Comparison of ENCODE assay signal across 30 mouse cellular contexts in the genomic region with DNA sequence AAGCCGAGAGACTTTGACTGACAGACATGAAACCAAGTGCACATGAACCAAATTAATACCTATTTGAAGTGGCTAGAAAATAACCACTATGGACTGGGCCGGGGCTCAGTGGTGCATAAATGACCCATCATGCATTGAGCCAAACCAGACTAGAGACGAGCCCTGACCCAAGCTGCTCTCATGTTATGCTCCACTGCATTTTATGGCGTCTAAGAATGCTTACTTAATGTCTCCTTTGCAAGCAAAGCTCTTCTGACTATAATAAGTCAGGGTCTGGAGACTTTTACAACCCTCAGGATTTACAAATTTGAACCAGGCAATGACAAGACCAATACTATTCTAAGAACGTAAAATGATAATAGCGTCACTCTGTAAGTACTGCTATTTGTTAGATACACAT. TPM values are rescaled to one million over a fixed set of nuclear protein-coding genes. Genes with fewer than 3 reads are reported as not detected.
DNase-seq lines count a peak whose midpoint lies in the region; ATAC-seq lines count a peak whose summit lies in the region.
"Had no signal": no experiment of that assay in that cellular context is flagged by ENCODE, and none has a peak within 500 bp of the region (broad histone marks: within the 10 kb centered on the region; RNA-seq: fewer than 3 reads in every experiment).

No protein-coding gene starts in this region.

- no peak overlapping the region for H3K4me3 ChIP-seq in kidney, embryonic 15.5 days (replicated peaks)
- no peak overlapping the region for H3K4me3 ChIP-seq in hindbrain, embryonic 13.5 days
- H3K4me3 ChIP-seq: erythroblast, embryonic 14.5 days; forebrain, embryonic 12.5 days; heart, adult 2 months; heart, embryonic 13.5 days; hindbrain, embryonic 15.5 days; left cerebral cortex, adult 2 months; limb, embryonic 12.5 days; liver, embryonic 15.5 days; midbrain, embryonic 10.5 days; myocyte had no signal

- no peak overlapping the region for H3K9ac ChIP-seq in kidney, embryonic 15.5 days
- H3K9ac ChIP-seq in hindbrain, embryonic 13.5 days, result no peak overlapping the region
- H3K9ac ChIP-seq: forebrain, embryonic 12.5 days; forebrain, postnatal 0 days; heart, embryonic 13.5 days; hindbrain, embryonic 15.5 days; limb, embryonic 12.5 days; liver, embryonic 15.5 days; lung, embryonic 14.5 days had no signal

- no peaks in the 10 kb centered on the region for H3K27me3 ChIP-seq in kidney, embryonic 15.5 days
- H3K27me3 ChIP-seq in hindbrain, embryonic 13.5 days, result no peaks in the 10 kb centered on the region
- H3K27me3 ChIP-seq: forebrain, embryonic 12.5 days; heart, embryonic 13.5 days; hindbrain, embryonic 15.5 days; limb, embryonic 12.5 days; liver, embryonic 15.5 days had no signal

- peak overlapping the region; percentile 82 for H3K27ac ChIP-seq in kidney, embryonic 15.5 days
- no peak overlapping the region for H3K27ac ChIP-seq in hindbrain, embryonic 13.5 days
- H3K27ac ChIP-seq: forebrain, embryonic 12.5 days; heart, adult 2 months; heart, embryonic 13.5 days; hindbrain, embryonic 15.5 days; left cerebral cortex, adult 2 months; limb, embryonic 12.5 days; liver, embryonic 15.5 days; midbrain, embryonic 10.5 days had no signal

- peaks cover 29% of the 10 kb centered on the region for H3K4me1 ChIP-seq in kidney, embryonic 15.5 days
- H3K4me1 ChIP-seq in hindbrain, embryonic 13.5 days (replicated peaks), result peaks cover 8% of the 10 kb centered on the region

- 26% methylated on average over 6 of the region's 6 CpGs for WGBS in kidney, embryonic 15.5 days
- WGBS in hindbrain, embryonic 13.5 days, result 74% methylated on average over 6 of the region's 6 CpGs

- H3K4me2 ChIP-seq in kidney, embryonic 15.5 days, result no peak overlapping the region
- H3K4me2 ChIP-seq in hindbrain, embryonic 13.5 days, result no peak overlapping the region
- H3K4me2 ChIP-seq: forebrain, embryonic 12.5 days; heart, embryonic 13.5 days; hindbrain, embryonic 15.5 days; limb, embryonic 12.5 days; liver, embryonic 15.5 days; lung, embryonic 14.5 days had no signal

- H3K36me3 ChIP-seq in kidney, embryonic 15.5 days, result peaks cover 93% of the 10 kb centered on the region
- H3K36me3 ChIP-seq in hindbrain, embryonic 13.5 days, result peaks cover 84% of the 10 kb centered on the region

- H3K9me3 ChIP-seq in kidney, embryonic 15.5 days (replicated peaks), result no peaks in the 10 kb centered on the region
- no peaks in the 10 kb centered on the region for H3K9me3 ChIP-seq in hindbrain, embryonic 13.5 days
- H3K9me3 ChIP-seq: forebrain, embryonic 12.5 days; heart, embryonic 13.5 days; hindbrain, embryonic 15.5 days; limb, embryonic 12.5 days; liver, embryonic 15.5 days; midbrain, embryonic 10.5 days had no signal

- peak; percentile 92 for ATAC-seq in kidney, embryonic 15.5 days (replicated peaks; ENCODE audit: low FRiP score)
- ATAC-seq in hindbrain, embryonic 13.5 days (ENCODE audit: low FRiP score), result no peak
- ATAC-seq: CD4-positive, CD25-positive, alpha-beta regulatory T cell, adult 4 months; forebrain, postnatal 0 days; inflammation-experienced regulatory T-cells, adult 6 months; midbrain, embryonic 16.5 days had no signal

- DNase-seq in A20 (ENCODE audit: low read depth, low spot score), result peak; percentile 33
- DNase-seq in kidney, adult 18-20 months, result peak; percentile 40
- DNase-seq in kidney, postnatal 25 days, result peak; percentile 64 to 79
- no peak for DNase-seq in spleen, adult 18-20 months
- DNase-seq in spleen, adult 12 weeks (ENCODE audit: low spot score), result no peak
- DNase-seq in frontal cortex, postnatal 25 days (ENCODE audit: low spot score in 2 of 2), result no peak
- DNase-seq: adrenal gland, postnatal 25 days; cerebellum, adult 18-20 months; cerebellum, postnatal 10 days; forebrain, postnatal 0 days; gastrocnemius, postnatal 36 days; heart, adult 2 months; heart, postnatal 10 days; lung, embryonic 14.5 days; lung, postnatal 14 days; thymus, postnatal 14 days had no signal

RNA-seq across cellular contexts. Expression of gene Snrnp27, which starts 6.0 kb away (rescaled TPM):
- polyA plus RNA-seq in kidney, embryonic 15.5 days (2015; fragmentation: Nextera tagmentation; extraction: Ambion mirVana), result 106 and 123 TPM in 2 replicates
- polyA plus RNA-seq in hindbrain, embryonic 13.5 days (2015; fragmentation: Nextera tagmentation; extraction: Ambion mirVana), result 116 and 122 TPM in 2 replicates

RNA-seq across cellular contexts. Expression of gene Mxd1, which starts 9.4 kb away (rescaled TPM):
- polyA plus RNA-seq in kidney, embryonic 15.5 days (2015; fragmentation: Nextera tagmentation; extraction: Ambion mirVana), result 10.4 and 11.9 TPM in 2 replicates
- polyA plus RNA-seq in hindbrain, embryonic 13.5 days (2015; fragmentation: Nextera tagmentation; extraction: Ambion mirVana), result 23.3 and 24.9 TPM in 2 replicates

RNA-seq across cellular contexts. Expression of gene Asprv1, which starts 50.4 kb away (rescaled TPM):
- polyA plus RNA-seq in kidney, embryonic 15.5 days (2015; fragmentation: Nextera tagmentation; extraction: Ambion mirVana), result 2.6 and 4.5 TPM in 2 replicates
- 0.74 and 0.81 TPM in 2 replicates for polyA plus RNA-seq in hindbrain, embryonic 13.5 days (2015; fragmentation: Nextera tagmentation; extraction: Ambion mirVana)
- polyA plus RNA-seq: erythroblast, embryonic 14.5 days had no signal

RNA-seq across cellular contexts. Expression of gene Gmcl1, which starts 54.8 kb away (rescaled TPM):
- 34.1 and 35.0 TPM in 2 replicates for polyA plus RNA-seq in kidney, embryonic 15.5 days (2015; fragmentation: Nextera tagmentation; extraction: Ambion mirVana)
- polyA plus RNA-seq in hindbrain, embryonic 13.5 days (2015; fragmentation: Nextera tagmentation; extraction: Ambion mirVana), result 39.7 and 44.2 TPM in 2 replicates

Comparison
In these comparisons a context has a peak if more than half of its experiments do, and no peak if none do; other contexts are left out.
1. DNase-seq: peak in A20 (single experiment), kidney, adult 18-20 months (single experiment) and kidney, postnatal 25 days (2 of 2); none in spleen, adult 18-20 months (0 of 2), spleen, adult 12 weeks (single experiment) and frontal cortex, postnatal 25 days (0 of 2).